Mouse (Mus musculus): ENCODE measurements around the gene Eif6. TPM values are rescaled to one million over a fixed set of nuclear protein-coding genes. Genes with fewer than 3 reads are reported as not detected.
"Not testable (repeated sequence)": the region's sequence is repeated elsewhere in the genome, so short reads cannot be mapped to it uniquely, and the experiment has no call there.

Eif6 gene
- polyA plus RNA-seq, 1 experiment, result 133 TPM

DNA sequence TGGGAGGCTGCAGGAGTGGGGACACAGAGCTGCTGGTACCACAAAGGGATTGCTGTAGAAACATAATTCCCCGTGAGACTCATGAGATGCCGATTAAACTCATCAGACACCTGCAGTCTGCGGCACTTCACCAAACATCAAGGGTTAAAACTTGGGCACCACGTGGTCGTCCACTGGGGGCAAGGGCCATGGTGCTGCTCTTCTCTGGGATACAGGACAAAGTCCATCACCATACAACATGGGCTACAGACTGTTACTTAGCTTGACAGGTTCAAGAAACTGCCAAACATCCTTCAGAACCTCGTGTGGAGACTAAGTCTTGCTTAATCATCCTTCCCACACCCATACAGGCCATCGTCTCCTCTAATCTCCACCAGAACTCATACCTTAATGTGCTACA is 33.4 kb upstream of the Eif6 start:
- TF ChIP-seq CTCF (IDR thresholded peaks at IDR 0.05; ENCODE audit: borderline replicate concordance, insufficient read depth, low read length), result no peak
- TF ChIP-seq POLR2A (IDR thresholded peaks at IDR 0.05; ENCODE audit: low read depth, low read length), result no peak
- Histone ChIP-seq H3K27ac (ENCODE audit: insufficient read depth, low read length) (no peak overlapping the region), H3K4me3 (ENCODE audit: insufficient read depth, low read length) (no peak overlapping the region), H3K4me1 (ENCODE audit: control insufficient read depth, insufficient read depth, low read length) (peaks cover 2% of the 10 kb centered on the region; the same call in 1 of the 2 replicates)

DNA sequence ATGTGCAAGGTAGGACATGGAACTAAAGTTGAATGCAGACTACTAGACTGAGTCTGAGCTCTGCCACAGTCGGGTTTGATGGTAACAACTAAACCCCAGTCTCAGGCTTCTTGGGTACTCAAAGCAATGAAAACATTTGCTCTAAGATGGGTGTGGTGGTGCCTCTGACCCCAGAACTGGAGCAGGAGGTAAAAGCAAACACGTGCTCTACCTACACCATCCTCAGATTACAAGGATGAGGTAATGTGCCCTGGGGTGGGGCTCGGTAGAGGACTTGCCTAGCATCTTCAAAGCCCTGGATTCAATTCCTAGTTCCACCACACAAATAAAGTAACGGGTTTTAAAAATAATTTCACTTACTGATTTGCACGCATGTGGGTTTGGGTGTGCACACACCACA is 25.8 kb upstream of the Eif6 start:
- Histone ChIP-seq H3K4me1 (ENCODE audit: control insufficient read depth, insufficient read depth, low read length) (peaks cover 1% of the 10 kb centered on the region; the same call in 1 of the 2 replicates), H3K4me3 (ENCODE audit: insufficient read depth, low read length) (no peak overlapping the region), H3K27ac (ENCODE audit: insufficient read depth, low read length) (no peak overlapping the region)
- no peak for TF ChIP-seq CTCF (IDR thresholded peaks at IDR 0.05; ENCODE audit: borderline replicate concordance, insufficient read depth, low read length)
- TF ChIP-seq POLR2A (IDR thresholded peaks at IDR 0.05; ENCODE audit: low read depth, low read length), result no peak

DNA sequence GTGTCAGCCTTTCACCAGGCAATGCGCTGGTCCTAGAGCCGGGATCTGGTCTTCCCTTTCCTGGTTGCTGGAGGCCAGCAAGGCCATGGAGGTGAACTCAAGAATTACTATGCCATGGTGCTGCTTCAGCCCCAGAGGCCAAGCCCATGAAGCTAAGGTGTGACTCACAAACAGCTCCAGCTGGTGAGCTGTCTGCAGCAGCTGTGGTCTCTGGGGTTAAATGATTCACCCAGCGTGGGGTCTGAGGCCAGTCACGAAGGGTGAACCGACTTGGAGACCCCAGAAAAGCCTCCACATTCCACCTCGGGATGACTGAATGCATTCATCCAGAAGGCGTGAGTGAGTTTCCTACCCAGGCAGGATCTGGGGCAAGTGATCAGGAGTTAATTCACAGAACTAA is 23.4 kb upstream of the Eif6 start:
- H3K27ac ChIP-seq (ENCODE audit: insufficient read depth, low read length), result peak overlapping the region; percentile 60
- TF ChIP-seq POLR2A (IDR thresholded peaks at IDR 0.05; ENCODE audit: low read depth, low read length), result no peak
- no peak for TF ChIP-seq CTCF (IDR thresholded peaks at IDR 0.05; ENCODE audit: borderline replicate concordance, insufficient read depth, low read length)

DNA sequence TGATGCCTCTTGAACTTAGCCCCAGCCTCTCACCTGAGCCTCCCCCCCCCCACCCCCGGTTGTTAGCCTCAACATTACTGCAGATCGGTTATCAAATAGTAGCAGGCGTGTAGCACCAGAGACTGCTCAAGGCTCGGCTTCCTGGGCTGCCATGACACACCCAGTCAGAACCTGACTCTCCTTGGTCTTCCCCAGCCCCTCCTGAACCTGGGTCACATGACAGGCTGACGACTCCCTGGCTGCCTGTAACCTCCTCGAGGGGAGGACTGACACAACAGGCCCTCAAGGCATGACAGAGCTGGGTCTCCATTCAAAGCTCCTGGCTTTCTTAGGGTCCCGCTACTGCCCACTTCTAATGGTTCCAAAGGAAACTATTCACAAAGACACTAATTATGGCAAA is 22.7 kb upstream of the Eif6 start:
- Histone ChIP-seq H3K4me1 (ENCODE audit: control insufficient read depth, insufficient read depth, low read length) (peaks cover 14% of the 10 kb centered on the region), H3K27ac (ENCODE audit: insufficient read depth, low read length) (0 out of 2 replicates have a peak overlapping the region, but pooled peaks have one; percentile 4), H3K4me3 (ENCODE audit: insufficient read depth, low read length) (no peak overlapping the region)
- TF ChIP-seq POLR2A (IDR thresholded peaks at IDR 0.05; ENCODE audit: low read depth, low read length) (no peak), CTCF (IDR thresholded peaks at IDR 0.05; ENCODE audit: borderline replicate concordance, insufficient read depth, low read length) (no peak)

More for the DNA sequence above, 23.4 kb upstream of the Eif6 start:
- H3K4me1 ChIP-seq (ENCODE audit: control insufficient read depth, insufficient read depth, low read length), result peaks cover 14% of the 10 kb centered on the region
- no peak overlapping the region for H3K4me3 ChIP-seq (ENCODE audit: insufficient read depth, low read length)

- TF ChIP-seq CTCF (IDR thresholded peaks at IDR 0.05; ENCODE audit: borderline replicate concordance, insufficient read depth, low read length) (peak; percentile 84), POLR2A (IDR thresholded peaks at IDR 0.05; ENCODE audit: low read depth, low read length) (no peak)
- H3K27ac ChIP-seq (ENCODE audit: insufficient read depth, low read length), result no peak overlapping the region
- H3K4me3 ChIP-seq (ENCODE audit: insufficient read depth, low read length), result no peak overlapping the region
- peaks cover 14% of the 10 kb centered on the region for H3K4me1 ChIP-seq (ENCODE audit: control insufficient read depth, insufficient read depth, low read length)
Observed at GRCm38 (mm10) chr2:155848291-155848690, 21.6 kb upstream of the Eif6 start.

GRCm38 (mm10) chr2:155846930-155847329 is 20.2 kb upstream of the Eif6 start:
- peak overlapping the region; percentile 20; the same call in 1 of the 2 replicates for H3K27ac ChIP-seq (ENCODE audit: insufficient read depth, low read length)
- TF ChIP-seq CTCF (IDR thresholded peaks at IDR 0.05; ENCODE audit: borderline replicate concordance, insufficient read depth, low read length), result no peak
- TF ChIP-seq POLR2A (IDR thresholded peaks at IDR 0.05; ENCODE audit: low read depth, low read length), result no peak

DNA sequence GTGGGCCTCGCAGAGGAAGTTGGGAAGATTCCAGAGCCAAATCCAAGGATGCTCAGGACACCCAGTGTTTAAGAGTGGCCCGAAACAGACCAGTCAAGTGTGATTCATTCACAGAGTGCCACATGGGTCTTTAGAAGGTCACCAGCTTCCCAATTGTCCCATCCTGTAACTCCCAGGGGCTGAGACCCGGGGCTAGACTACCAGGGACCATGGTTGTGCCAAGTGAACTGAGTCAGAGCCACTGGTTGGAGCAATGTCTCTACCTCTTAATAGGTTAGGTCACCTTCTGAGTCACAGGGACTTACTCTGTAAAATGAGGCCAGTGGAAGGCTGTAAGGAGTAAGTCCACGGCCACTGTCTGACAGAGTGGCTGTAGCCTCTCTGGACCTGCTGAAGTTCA is 12.2 kb upstream of the Eif6 start:
- Histone ChIP-seq H3K27ac (ENCODE audit: insufficient read depth, low read length) (no peak overlapping the region), H3K4me3 (ENCODE audit: insufficient read depth, low read length) (no peak overlapping the region), H3K4me1 (ENCODE audit: control insufficient read depth, insufficient read depth, low read length) (no peaks in the 10 kb centered on the region)
- TF ChIP-seq POLR2A (IDR thresholded peaks at IDR 0.05; ENCODE audit: low read depth, low read length) (no peak), CTCF (IDR thresholded peaks at IDR 0.05; ENCODE audit: borderline replicate concordance, insufficient read depth, low read length) (no peak)

More at GRCm38 (mm10) chr2:155846930-155847329, 20.2 kb upstream of the Eif6 start:
- no peak overlapping the region for H3K4me3 ChIP-seq (ENCODE audit: insufficient read depth, low read length)
- peaks cover 14% of the 10 kb centered on the region for H3K4me1 ChIP-seq (ENCODE audit: control insufficient read depth, insufficient read depth, low read length)

- Histone ChIP-seq H3K27ac (ENCODE audit: insufficient read depth, low read length) (no peak overlapping the region), H3K4me1 (ENCODE audit: control insufficient read depth, insufficient read depth, low read length) (no peaks in the 10 kb centered on the region), H3K4me3 (ENCODE audit: insufficient read depth, low read length) (no peak overlapping the region)
- TF ChIP-seq POLR2A (IDR thresholded peaks at IDR 0.05; ENCODE audit: low read depth, low read length) (no peak), CTCF (IDR thresholded peaks at IDR 0.05; ENCODE audit: borderline replicate concordance, insufficient read depth, low read length) (no peak)
Observed at GRCm38 (mm10) chr2:155837961-155838360, 11.2 kb upstream of the Eif6 start.

- H3K27ac ChIP-seq (ENCODE audit: insufficient read depth, low read length), result no peak within 1 kb of the TSS
- H3K4me3 ChIP-seq (ENCODE audit: insufficient read depth, low read length), result no peak within 1 kb of the TSS
- H3K4me1 ChIP-seq (ENCODE audit: control insufficient read depth, insufficient read depth, low read length), result no peaks in the 10 kb centered on the region
- no peak for TF ChIP-seq POLR2A (IDR thresholded peaks at IDR 0.05; ENCODE audit: low read depth, low read length)
- no peak for TF ChIP-seq CTCF (IDR thresholded peaks at IDR 0.05; ENCODE audit: borderline replicate concordance, insufficient read depth, low read length)
Observed at GRCm38 (mm10) chr2:155834732-155835131, 8.0 kb upstream of the Eif6 start, which contains the start of gene Fam83c. Fam83c (minus strand) TSS chr2:155834854.

DNA sequence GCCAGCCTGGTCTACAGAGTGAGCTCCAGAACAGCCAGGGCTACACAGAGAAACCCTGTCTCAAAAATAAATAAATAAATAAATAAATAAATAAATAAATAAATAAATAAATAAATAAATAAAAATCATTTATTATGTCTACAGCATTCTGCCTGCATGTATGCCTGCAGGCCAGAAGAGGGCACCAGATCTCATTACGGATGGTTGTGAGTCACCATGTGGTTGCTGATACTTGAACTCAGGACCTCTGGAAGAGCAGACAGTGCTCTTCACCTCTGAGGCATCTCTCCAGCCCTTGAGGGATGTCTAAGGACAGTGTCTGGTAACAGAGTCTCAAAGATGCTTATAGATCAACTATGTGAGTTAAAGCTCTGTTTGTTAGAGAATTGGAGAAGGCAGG is 5.4 kb upstream of the Eif6 start:
- H3K4me1 ChIP-seq (ENCODE audit: control insufficient read depth, insufficient read depth, low read length), result not testable (repeated sequence)

GRCm38 (mm10) chr2:155831302-155831701 is 4.6 kb upstream of the Eif6 start:
- Histone ChIP-seq H3K4me1 (ENCODE audit: control insufficient read depth, insufficient read depth, low read length) (no peaks in the 10 kb centered on the region), H3K27ac (ENCODE audit: insufficient read depth, low read length) (no peak overlapping the region), H3K4me3 (ENCODE audit: insufficient read depth, low read length) (no peak overlapping the region)
- no peak for TF ChIP-seq POLR2A (IDR thresholded peaks at IDR 0.05; ENCODE audit: low read depth, low read length)
- no peak for TF ChIP-seq CTCF (IDR thresholded peaks at IDR 0.05; ENCODE audit: borderline replicate concordance, insufficient read depth, low read length)

More for the DNA sequence above, 5.4 kb upstream of the Eif6 start:
- not testable (repeated sequence) for H3K27ac ChIP-seq (ENCODE audit: insufficient read depth, low read length); H3K4me3 ChIP-seq (ENCODE audit: insufficient read depth, low read length)

Measured in embryonic fibroblast, embryonic 13.5 days (primary cell).